Mouse (Mus musculus) adrenal gland, postnatal 10 days (tissue): ENCODE results near the gene Drg2. TPM values are rescaled to one million over a fixed set of nuclear protein-coding genes. Genes with fewer than 3 reads are reported as not detected.
A peak's percentile ranks its signal among the peaks of the same experiment; 100 is the strongest.
"Not testable (repeated sequence)": the region's sequence is repeated elsewhere in the genome, so short reads cannot be mapped to it uniquely, and the experiment has no call there.

ENCODE experiments used
- DNase-seq: peaks from one replicate; pipeline ENCODE4 v3.0.0; 2021; ENCODE audit warnings: mixed read lengths
- long read RNA-seq, 2 experiments: library from polyadenylated mRNA; stranded (forward); transcript quantifications; one replicate each; pipeline ENCODE4 v2.0.0; 2021
- total RNA-seq, 2 experiments: library from RNA; stranded (reverse); gene quantifications; 2 replicates each; pipeline ENCODE4 v1.2.3; 2021

The Drg2 gene
- 10 to 100 TPM; 61.6 to 69.0 TPM for total RNA-seq
- long read RNA-seq, experiment 1, transcript Drg2-201 (13 exons, 1,788 nt), result major isoform, 112 of 129 reads
- long read RNA-seq, experiment 1, partial matches to known transcripts, result 8 of 129 reads
- long read RNA-seq, experiment 1, other reads (novel, unspliced or antisense), result 9 of 129 reads
- long read RNA-seq, experiment 2, transcript Drg2-201 (13 exons, 1,788 nt), result major isoform, 42 of 51 reads
- long read RNA-seq, experiment 2, partial matches to known transcripts, result 4 of 51 reads
- long read RNA-seq, experiment 2, other reads (novel, unspliced or antisense), result 5 of 51 reads

DNA sequence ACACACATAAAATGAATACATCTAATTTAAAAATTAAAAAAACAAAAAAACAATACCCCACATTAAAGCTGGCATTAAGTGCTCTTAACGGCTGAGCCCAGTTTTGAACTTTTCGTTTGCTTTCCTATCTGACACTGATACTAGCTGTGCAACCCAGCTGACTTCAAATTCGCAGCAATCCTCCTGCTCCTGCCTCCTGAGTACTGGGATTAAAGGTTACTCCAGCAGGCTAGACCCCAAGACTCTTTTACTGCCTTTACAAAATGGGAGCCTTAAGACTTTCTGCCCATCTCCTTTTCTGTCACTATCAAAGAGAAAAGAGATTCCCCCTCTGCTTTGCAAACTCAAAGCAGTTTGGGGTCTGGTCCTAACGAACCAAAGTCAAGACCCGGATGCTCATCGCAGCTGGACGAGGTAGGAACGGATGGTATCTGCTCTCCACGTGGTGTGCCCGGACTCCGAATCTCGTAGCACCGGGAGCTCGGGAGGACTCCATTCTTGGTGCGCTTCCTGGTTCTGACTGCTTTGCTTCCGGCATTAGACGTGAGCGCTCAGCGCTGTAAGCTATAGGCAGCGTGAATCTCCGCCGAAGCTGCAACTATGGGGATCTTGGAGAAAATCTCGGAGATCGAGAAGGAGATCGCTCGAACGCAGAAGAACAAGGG lies at the start of gene Drg2:
TSS of gene Drg2 (plus strand) at position 512 of the 665 bp plus-strand sequence.
- peak; percentile 92 for DNase-seq

- DNase-seq, result peak; percentile 62
Observed at GRCm38 (mm10) chr11:60406606-60407005, 47.8 kb upstream of the Drg2 start.

- DNase-seq, result peak; percentile 82
Observed at GRCm38 (mm10) chr11:60412173-60412572, 42.2 kb upstream of the Drg2 start.

- no peak for DNase-seq
Observed at GRCm38 (mm10) chr11:60412921-60413320, 41.5 kb upstream of the Drg2 start.

DNA sequence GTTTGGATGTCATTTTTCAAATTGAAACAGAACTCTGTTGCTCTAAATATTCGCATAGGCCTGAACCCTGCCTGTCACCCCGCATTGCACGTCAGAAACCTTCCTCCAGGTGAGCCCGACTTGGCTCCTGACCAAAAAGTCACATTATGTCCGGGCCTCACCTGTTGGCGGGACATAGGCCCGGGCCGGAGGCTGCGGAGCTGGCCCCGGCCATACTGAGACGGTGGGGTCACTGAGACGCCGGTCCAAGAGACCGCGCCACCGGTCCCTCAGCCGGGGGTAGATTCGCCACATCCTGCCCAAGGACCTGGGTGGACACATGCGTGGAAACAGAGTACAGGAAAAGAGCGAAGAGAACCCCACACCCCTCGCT lies 37.8 kb upstream of the Drg2 start:
- DNase-seq, result no peak

- peak; percentile 99 for DNase-seq
Observed at GRCm38 (mm10) chr11:60416963-60417716, 37.3 kb upstream of the Drg2 start, which contains the start of gene Gid4. TSS of gene Gid4 (plus strand) at chr11:60417145.

- DNase-seq, result peak; percentile 54
Observed at GRCm38 (mm10) chr11:60417717-60418472, 36.5 kb upstream of the Drg2 start, which contains the start of gene Atpaf2. TSS of gene Atpaf2 (minus strand) at chr11:60418457.

DNA sequence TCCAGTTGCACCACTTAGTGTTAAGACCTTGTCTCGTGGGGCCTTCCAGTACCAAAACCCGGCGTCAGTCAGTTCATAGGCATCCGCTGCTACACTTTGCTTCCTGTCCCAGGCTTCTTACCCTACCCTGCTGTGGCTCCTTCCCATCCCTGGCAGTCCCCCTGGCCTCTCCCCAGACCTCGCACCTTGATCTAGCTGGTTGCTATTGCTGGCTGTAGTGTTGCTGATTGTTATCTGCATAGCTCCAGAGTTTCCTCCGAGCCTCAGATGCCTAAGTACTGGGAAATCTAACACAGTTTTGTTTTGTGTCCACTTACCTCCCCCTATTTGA lies 36.0 kb upstream of the Drg2 start:
- DNase-seq, result peak; percentile 25

DNA sequence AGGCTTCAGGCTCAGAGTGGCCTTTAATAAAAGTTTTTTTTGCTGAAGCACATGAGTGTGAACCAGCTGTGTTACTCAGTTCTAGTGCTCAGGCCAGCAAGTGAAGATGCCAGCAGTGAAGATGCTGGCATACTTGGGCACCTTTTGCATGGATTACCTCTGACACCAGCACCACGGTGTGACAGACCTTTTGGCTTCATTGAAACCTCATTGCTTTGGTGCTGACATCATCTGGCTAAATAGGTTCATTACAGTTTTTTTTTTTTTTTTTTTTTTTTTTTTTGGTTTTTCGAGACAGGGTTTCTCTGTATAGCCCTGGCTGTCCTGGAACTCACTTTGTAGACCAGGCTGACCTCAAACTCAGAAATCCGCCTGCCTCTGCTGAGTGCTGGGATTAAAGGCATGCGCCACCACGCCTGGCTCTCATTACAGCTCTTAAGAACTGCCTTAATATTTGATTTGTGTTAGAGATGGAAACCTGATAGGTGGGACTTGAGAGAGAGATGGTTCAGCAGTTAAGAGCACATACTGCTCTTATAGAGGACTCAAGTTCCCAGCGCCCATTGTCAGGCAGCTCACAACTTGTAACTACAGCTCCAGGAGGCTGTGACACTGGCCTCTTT lies 32.2 kb upstream of the Drg2 start:
- no peak for DNase-seq

- DNase-seq, result no peak
Observed at GRCm38 (mm10) chr11:60423006-60423405, 31.4 kb upstream of the Drg2 start.

DNA sequence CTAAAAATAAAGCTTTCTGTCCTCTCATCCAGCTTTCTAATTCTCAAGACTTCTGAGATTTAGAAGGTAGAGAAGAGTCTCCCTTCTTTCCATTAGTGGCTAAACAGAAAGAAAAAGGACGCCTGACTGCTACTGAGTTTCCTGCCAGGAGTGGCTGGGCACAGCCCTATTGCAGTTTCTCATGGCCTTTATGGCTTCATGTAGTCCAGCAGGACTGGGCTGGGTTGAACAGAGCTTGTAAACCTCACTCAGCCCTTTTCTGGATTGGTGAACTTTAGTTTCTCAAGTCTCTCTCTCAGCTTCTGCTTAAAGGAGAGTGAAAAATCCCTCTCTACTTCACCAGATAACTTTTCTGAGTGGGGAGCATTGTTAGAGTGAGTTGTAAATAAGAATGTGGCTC lies 28.0 kb upstream of the Drg2 start:
- DNase-seq, result no peak

DNA sequence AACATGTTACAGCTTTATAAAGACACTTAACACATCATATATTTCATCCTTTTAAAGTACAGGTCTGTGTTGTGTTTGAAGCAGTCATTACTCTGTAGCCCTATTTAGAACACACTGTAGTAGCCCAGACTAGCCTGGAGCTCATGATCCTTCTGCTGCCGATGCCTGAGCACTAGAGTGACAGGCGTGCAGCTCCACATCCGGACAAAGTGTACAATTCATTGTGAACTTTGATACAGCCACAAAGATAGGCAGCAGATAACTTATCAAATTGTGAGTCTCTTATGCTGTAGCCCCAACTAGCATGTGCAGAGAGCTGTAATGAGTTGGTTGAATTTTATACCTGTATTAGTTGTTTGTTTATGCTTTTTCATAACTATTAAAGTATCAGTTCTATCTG lies 26.8 kb upstream of the Drg2 start:
- no peak for DNase-seq

GRCm38 (mm10) chr11:60433501-60433900 lies 20.9 kb upstream of the Drg2 start:
- DNase-seq, result no peak

DNA sequence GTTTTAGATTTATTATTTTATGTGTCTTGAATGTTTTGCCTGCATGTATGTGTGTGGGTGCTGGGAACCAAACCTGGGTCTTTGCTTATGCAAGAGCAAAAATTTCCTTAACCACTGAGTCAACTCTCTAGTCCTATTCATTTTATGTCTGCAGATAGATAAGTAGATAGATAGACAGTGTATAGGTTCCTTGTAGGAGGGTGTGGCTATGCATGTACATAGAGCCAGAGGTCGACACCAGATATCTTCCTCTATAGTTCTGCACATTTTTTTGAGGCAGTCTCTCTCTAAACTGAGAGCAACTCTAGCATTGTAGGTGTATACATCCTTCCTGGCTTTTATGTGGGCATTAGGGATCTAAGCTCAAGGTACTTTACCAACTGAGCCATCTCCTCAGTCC lies 19.3 kb upstream of the Drg2 start:
- no peak for DNase-seq

GRCm38 (mm10) chr11:60436618-60437017 lies 17.8 kb upstream of the Drg2 start:
- no peak for DNase-seq

DNA sequence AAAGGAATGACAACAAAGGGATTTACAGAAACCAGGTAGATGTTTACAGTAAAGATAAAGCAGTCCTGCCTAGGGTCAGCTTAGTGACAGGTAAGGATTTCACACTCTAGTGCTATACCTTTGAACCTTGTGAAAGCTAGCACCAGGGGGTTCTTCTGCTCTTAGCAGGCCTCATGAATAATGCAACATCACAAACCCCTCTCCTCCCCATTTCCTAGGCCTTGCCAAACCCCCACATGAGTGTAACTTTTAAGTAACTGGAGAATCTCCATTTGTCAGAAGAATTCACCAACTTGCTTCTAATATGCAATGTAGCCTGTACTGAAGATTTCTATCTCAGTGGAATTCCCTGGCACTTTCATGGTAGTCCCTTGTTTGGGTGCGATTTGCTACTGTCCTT lies 14.8 kb upstream of the Drg2 start:
- not testable (repeated sequence) for DNase-seq

GRCm38 (mm10) chr11:60440176-60440575 lies 14.2 kb upstream of the Drg2 start:
- DNase-seq, result no peak

DNA sequence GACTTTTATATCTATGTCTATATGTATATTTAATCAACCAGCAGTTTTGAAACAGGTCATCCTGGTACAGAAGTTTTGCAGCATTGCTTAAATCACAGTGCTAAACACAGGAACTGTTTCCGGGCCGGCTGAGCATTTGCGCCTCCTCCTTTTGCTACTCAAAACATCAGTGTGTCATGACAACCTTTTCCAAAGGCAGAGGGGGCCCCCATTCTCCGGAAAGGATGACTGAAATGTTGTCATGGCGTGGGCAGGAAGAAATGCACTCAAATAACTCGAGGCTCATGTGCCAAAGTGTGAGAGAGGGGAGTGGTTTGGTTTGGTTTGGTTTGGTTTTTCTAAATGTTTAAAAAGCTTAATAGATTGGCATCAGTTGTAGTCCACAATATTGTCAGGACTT lies 11.5 kb upstream of the Drg2 start:
- no peak for DNase-seq

- DNase-seq, result no peak
Observed at GRCm38 (mm10) chr11:60444007-60444406, 10.4 kb upstream of the Drg2 start.

GRCm38 (mm10) chr11:60454745-60455087 lies 325 bp downstream of the Drg2 start:
- no peak for DNase-seq

GRCm38 (mm10) chr11:60457973-60458372 lies 3.6 kb downstream of the Drg2 start:
- DNase-seq, result no peak

DNA sequence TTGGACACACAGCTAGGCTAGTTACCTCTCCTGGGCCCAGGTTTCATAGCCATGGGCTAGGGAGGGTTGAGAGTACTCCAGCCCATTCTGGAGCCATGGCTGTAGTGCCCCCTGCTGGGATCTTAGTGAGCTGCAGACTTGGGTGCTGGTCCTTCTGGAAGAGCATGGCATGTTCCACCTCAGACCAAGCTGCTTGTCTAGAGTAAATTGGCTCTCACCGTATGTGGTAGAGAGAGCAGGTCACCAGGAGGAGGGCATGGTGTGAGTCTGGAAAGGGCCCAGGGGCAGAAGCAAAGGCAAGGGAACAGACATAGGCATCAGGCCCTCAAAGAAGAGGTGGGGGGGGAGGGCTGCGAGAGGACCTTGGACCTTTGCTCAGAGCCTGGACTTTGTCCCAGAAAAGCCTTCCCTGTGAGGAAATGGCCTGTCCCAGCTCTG lies 11.6 kb downstream of the Drg2 start:
- DNase-seq, result peak; percentile 68
